Mouse (Mus musculus) thymus, adult 2 months (tissue): ENCODE measurements around the gene Sept9.

Experiments used
- CTCF ChIP-seq: fragments of 200-500 bp; IDR thresholded peaks from 2 replicates; pipeline ENCODE4 v1.5.1; 2012; ENCODE audit warnings: mild to moderate bottlenecking, control low read depth, low read length, moderate library complexity, borderline replicate concordance; ENCODE audit not compliant: control insufficient read depth, poor library complexity, insufficient read depth; ENCODE audit errors: extremely low read depth
- POLR2A ChIP-seq: fragments of 200-500 bp; IDR thresholded peaks from 2 replicates; pipeline ENCODE4 v1.6.1; 2012; ENCODE audit warnings: mild to moderate bottlenecking, low read length, control low read depth, moderate library complexity; ENCODE audit not compliant: control insufficient read depth, poor library complexity, insufficient read depth; ENCODE audit errors: extremely low read depth

DNA sequence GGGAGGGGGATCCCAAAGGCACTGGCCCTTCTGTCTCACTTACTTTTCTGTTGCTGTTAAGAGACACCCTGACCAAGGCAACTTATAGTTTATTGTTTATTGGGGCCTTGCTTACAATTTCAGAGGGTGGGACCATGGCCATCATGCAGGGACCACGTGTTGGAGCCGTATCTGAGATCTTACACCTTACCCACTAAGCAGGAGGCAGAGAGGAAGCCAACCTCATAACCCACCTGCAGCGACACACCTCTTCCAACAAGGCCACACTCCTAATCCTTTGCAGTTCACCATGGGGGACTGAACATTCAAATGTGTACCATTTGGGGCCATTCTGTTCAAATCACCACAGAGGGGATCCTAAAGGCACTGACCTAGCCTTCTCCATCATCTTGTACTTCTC is 46.4 kb downstream of the Sept9 start:
- TF ChIP-seq POLR2A (no peak), CTCF (no peak)
